Mouse (Mus musculus): ENCODE measurements around the gene Atr. TPM values are rescaled to one million over a fixed set of nuclear protein-coding genes. Genes with fewer than 3 reads are reported as not detected.
"Not testable (repeated sequence)": the region's sequence is repeated elsewhere in the genome, so short reads cannot be mapped to it uniquely, and the experiment has no call there.

Atr gene
- polyA plus RNA-seq, 1 experiment from 2014 or later: 16.8 TPM

DNA sequence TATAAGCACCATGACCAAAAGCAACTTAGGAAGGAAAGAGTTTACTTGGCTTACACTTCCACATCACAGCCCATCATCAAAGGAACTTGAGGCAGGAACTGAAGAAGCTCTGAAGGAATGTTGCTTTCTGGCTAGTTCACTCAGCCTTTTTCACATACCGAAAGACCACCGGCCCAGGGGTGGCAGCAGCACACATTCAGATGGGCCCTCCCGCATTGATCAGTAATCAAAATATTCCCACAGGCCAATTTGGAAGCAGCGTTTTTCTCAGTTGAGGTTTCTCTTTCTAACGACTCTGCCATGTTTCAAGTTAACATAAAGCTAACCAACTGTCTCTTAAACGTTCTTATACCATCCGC, 96.8 kb downstream of the Atr start:
- WGBS: under 1% methylated on average over 7 of the region's 7 CpGs
- H3K27me3 ChIP-seq (replicated peaks): no peaks in the 10 kb centered on the region
- no peaks in the 10 kb centered on the region for H3K9me3 ChIP-seq
- H3K4me2 ChIP-seq (replicated peaks): peak overlapping the region; percentile 69
- peaks cover 5% of the 10 kb centered on the region; the same call in 1 of the 2 replicates for H3K36me3 ChIP-seq
- peak overlapping the region; percentile 89 for H3K9ac ChIP-seq
- H3K4me3 ChIP-seq: peak overlapping the region; percentile 94
- H3K27ac ChIP-seq: no peak overlapping the region
- H3K4me1 ChIP-seq: peaks cover 3% of the 10 kb centered on the region; the same call in 1 of the 2 replicates
- ATAC-seq (ENCODE audit: low FRiP score, low read depth): peak; percentile 82

- H3K9me3 ChIP-seq: no peaks in the 10 kb centered on the region
- peak within 1 kb of the TSS; percentile 89 for H3K9ac ChIP-seq
- no peaks in the 10 kb centered on the region for H3K27me3 ChIP-seq (replicated peaks)
- H3K36me3 ChIP-seq: peaks cover 5% of the 10 kb centered on the region; the same call in 1 of the 2 replicates
- H3K27ac ChIP-seq: peak within 1 kb of the TSS; percentile 82
- peak within 1 kb of the TSS; percentile 94 for H3K4me3 ChIP-seq
- under 1% methylated on average over 57 of the region's 57 CpGs for WGBS
- peaks cover 3% of the 10 kb centered on the region; the same call in 1 of the 2 replicates for H3K4me1 ChIP-seq
- H3K4me2 ChIP-seq (replicated peaks): peak within 1 kb of the TSS; percentile 69
- ATAC-seq (ENCODE audit: low FRiP score, low read depth): peak; percentile 99
Observed at GRCm38 (mm10) chr9:95954585-95955461, 97.4 kb downstream of the Atr start, which contains the start of gene Xrn1. Gene Xrn1 (plus strand): TSS chr9:95954760.

- H3K27me3 ChIP-seq (replicated peaks): no peaks in the 10 kb centered on the region
- WGBS: 90% methylated on average over 2 of the region's 2 CpGs
- no peak overlapping the region for H3K27ac ChIP-seq
- H3K4me1 ChIP-seq: peaks cover 3% of the 10 kb centered on the region; the same call in 1 of the 2 replicates
- no peaks in the 10 kb centered on the region for H3K9me3 ChIP-seq
- no peak for ATAC-seq (ENCODE audit: low FRiP score, low read depth)
- no peak overlapping the region for H3K4me3 ChIP-seq
- no peak overlapping the region for H3K9ac ChIP-seq
- H3K36me3 ChIP-seq: peaks cover 5% of the 10 kb centered on the region; the same call in 1 of the 2 replicates
- H3K4me2 ChIP-seq (replicated peaks): no peak overlapping the region
Observed at GRCm38 (mm10) chr9:95957611-95958010, 100.2 kb downstream of the Atr start.

GRCm38 (mm10) chr9:95958041-95958730, 100.8 kb downstream of the Atr start:
- Histone ChIP-seq H3K4me3 (no peak overlapping the region), H3K9me3 (no peaks in the 10 kb centered on the region), H3K4me2 (replicated peaks) (no peak overlapping the region), H3K27ac (no peak overlapping the region), H3K4me1 (peaks cover 3% of the 10 kb centered on the region; the same call in 1 of the 2 replicates), H3K27me3 (replicated peaks) (no peaks in the 10 kb centered on the region), H3K36me3 (peaks cover 5% of the 10 kb centered on the region; the same call in 1 of the 2 replicates), H3K9ac (no peak overlapping the region)
- ATAC-seq (ENCODE audit: low FRiP score, low read depth): no peak
- 96% methylated on average over 7 of the region's 7 CpGs for WGBS

GRCm38 (mm10) chr9:95958731-95959105, 101.3 kb downstream of the Atr start:
- not testable (repeated sequence) for ATAC-seq (ENCODE audit: low FRiP score, low read depth)
- 99% methylated on average over 2 of the region's 2 CpGs for WGBS

GRCm38 (mm10) chr9:95959246-95959645, 101.8 kb downstream of the Atr start:
- no peak overlapping the region for H3K27ac ChIP-seq
- 70% methylated on average over 6 of the region's 6 CpGs for WGBS

More at GRCm38 (mm10) chr9:95958731-95959105, 101.3 kb downstream of the Atr start:
- H3K36me3 ChIP-seq; H3K4me2 ChIP-seq (replicated peaks); H3K4me3 ChIP-seq; H3K27me3 ChIP-seq (replicated peaks); H3K9me3 ChIP-seq; H3K27ac ChIP-seq; H3K4me1 ChIP-seq; H3K9ac ChIP-seq: not testable (repeated sequence)

DNA sequence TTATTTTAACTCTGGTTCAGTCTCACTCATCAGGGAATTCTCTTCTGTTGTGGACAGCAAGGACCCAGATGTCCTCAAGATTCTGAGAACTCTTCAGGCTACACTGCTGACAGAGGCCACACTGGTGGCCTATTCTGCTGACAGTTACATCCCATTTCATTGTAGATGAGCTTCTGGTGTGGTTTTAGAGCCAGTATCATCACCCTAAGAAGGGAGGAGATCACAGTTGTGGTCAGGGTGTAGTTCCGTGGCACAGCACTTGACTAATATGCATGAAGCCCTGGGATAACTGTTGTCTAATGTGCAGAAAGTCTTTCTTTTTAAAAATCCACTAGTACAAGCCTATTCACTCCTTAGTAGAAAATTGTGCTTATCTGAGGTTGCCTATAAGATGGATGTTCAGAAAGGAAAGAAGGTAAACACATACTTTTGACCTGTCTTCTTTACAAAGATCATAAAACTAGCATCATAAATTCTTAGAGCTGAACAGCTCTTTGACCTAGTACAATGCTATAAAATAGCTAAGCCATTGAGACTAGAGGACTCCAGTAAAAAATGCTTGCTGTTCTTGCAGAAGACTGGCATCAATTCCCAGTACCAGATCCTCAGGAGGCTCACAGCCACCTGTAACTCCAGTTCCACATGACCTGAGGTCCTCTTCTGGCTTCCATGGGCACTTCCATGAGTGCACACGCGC, 102.5 kb downstream of the Atr start:
- no peaks in the 10 kb centered on the region for H3K4me1 ChIP-seq
- H3K9ac ChIP-seq: no peak overlapping the region
- WGBS: 86% methylated on average over 3 of the region's 3 CpGs
- H3K27ac ChIP-seq: no peak overlapping the region
- H3K36me3 ChIP-seq: peaks cover 14% of the 10 kb centered on the region
- no peaks in the 10 kb centered on the region for H3K9me3 ChIP-seq
- H3K4me3 ChIP-seq: no peak overlapping the region
- no peak overlapping the region for H3K4me2 ChIP-seq (replicated peaks)
- ATAC-seq (ENCODE audit: low FRiP score, low read depth): no peak
- no peaks in the 10 kb centered on the region for H3K27me3 ChIP-seq (replicated peaks)

More at GRCm38 (mm10) chr9:95959246-95959645, 101.8 kb downstream of the Atr start:
- peaks cover 9% of the 10 kb centered on the region for H3K36me3 ChIP-seq
- ATAC-seq (ENCODE audit: low FRiP score, low read depth): no peak
- H3K4me3 ChIP-seq: no peak overlapping the region
- H3K9ac ChIP-seq: no peak overlapping the region
- no peaks in the 10 kb centered on the region for H3K4me1 ChIP-seq
- H3K27me3 ChIP-seq (replicated peaks): no peaks in the 10 kb centered on the region
- H3K4me2 ChIP-seq (replicated peaks): no peak overlapping the region
- H3K9me3 ChIP-seq: no peaks in the 10 kb centered on the region

- Histone ChIP-seq H3K36me3 (peaks cover 19% of the 10 kb centered on the region), H3K9ac (no peak overlapping the region)
- no peak for ATAC-seq (ENCODE audit: low FRiP score, low read depth)
Observed at GRCm38 (mm10) chr9:95961058-95961457, 103.7 kb downstream of the Atr start.

DNA sequence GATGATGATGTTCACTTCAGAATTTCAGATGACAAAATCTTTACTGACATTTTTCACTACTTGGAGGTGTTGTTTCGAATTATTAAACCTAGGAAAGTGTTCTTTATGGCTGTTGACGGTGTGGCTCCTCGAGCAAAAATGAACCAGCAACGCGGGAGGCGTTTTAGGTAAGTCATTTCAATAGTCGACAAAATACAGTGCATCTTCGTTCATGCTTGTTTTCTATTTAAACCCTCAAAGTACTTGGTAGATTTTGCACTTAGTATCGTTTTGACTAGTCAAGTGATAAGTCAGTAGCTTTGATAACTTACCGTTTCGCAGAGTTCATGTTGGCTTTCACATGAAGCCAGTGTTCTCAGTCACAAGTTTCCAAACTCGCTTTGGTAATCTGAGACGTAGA, 106.6 kb downstream of the Atr start:
- Histone ChIP-seq H3K4me2 (replicated peaks) (no peak overlapping the region), H3K9me3 (no peaks in the 10 kb centered on the region), H3K9ac (no peak overlapping the region), H3K4me1 (no peaks in the 10 kb centered on the region), H3K4me3 (no peak overlapping the region), H3K27ac (no peak overlapping the region), H3K27me3 (replicated peaks) (no peaks in the 10 kb centered on the region), H3K36me3 (peaks cover 24% of the 10 kb centered on the region)
- ATAC-seq (ENCODE audit: low FRiP score, low read depth): no peak
- 95% methylated on average over 13 of the region's 13 CpGs for WGBS

More at GRCm38 (mm10) chr9:95961058-95961457, 103.7 kb downstream of the Atr start:
- Histone ChIP-seq H3K4me3 (no peak overlapping the region), H3K27me3 (replicated peaks) (no peaks in the 10 kb centered on the region), H3K4me2 (replicated peaks) (no peak overlapping the region), H3K4me1 (no peaks in the 10 kb centered on the region), H3K27ac (no peak overlapping the region), H3K9me3 (no peaks in the 10 kb centered on the region)

DNA sequence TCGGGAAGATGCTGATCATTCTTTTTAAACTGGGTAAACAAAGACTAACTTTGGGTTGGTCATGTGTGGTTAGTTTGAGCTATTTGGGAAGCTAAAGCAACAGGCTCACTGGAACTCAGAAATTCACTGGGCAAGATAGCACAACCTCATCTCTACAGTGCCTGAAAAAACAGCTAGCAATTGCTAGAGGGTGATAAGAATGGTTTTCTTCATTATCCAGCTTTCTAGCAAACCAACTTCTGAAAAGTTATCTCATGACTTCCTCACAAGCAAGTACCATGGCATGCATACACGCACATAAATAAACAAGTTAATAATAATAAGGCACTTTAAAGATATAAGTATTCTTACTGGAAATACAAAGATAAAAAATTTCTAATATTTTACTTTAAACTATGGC, 120.9 kb downstream of the Atr start:
- Histone ChIP-seq H3K4me2 (replicated peaks) (no peak overlapping the region), H3K36me3 (peaks cover 45% of the 10 kb centered on the region), H3K4me3 (no peak overlapping the region), H3K27ac (no peak overlapping the region), H3K27me3 (replicated peaks) (no peaks in the 10 kb centered on the region), H3K9ac (no peak overlapping the region), H3K4me1 (no peaks in the 10 kb centered on the region), H3K9me3 (no peaks in the 10 kb centered on the region)
- 92% methylated on average over 2 of the region's 2 CpGs for WGBS
- ATAC-seq (ENCODE audit: low FRiP score, low read depth): no peak

- H3K4me3 ChIP-seq: no peak overlapping the region
Observed at GRCm38 (mm10) chr9:95979896-95980295, 122.5 kb downstream of the Atr start.

DNA sequence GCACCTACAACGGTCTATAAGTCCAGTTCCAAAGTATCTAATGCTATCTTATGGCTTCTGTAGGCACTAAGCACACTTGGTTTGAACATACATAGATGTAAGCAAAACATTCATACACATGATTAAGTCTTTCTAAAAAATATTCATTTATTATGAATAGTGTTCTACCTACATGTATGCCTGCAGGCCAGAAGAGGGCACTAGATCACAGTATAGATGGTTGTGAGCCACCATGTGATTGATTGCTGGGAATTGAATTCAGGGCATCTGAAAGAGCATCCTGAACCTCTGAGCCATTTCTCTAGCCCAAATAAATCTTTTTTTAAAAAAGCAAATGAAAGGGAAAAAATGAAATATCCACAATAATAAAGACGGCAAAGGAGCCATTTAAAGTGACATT, 134.9 kb downstream of the Atr start:
- Histone ChIP-seq H3K27ac (no peak overlapping the region), H3K9me3 (no peaks in the 10 kb centered on the region), H3K4me1 (no peaks in the 10 kb centered on the region), H3K36me3 (peaks cover 46% of the 10 kb centered on the region), H3K9ac (no peak overlapping the region), H3K27me3 (replicated peaks) (no peaks in the 10 kb centered on the region), H3K4me2 (replicated peaks) (no peak overlapping the region), H3K4me3 (no peak overlapping the region)
- no peak for ATAC-seq (ENCODE audit: low FRiP score, low read depth)
- 98% methylated on average over 2 of the region's 2 CpGs for WGBS

More at GRCm38 (mm10) chr9:95979896-95980295, 122.5 kb downstream of the Atr start:
- Histone ChIP-seq H3K9ac (no peak overlapping the region), H3K27ac (no peak overlapping the region), H3K4me1 (no peaks in the 10 kb centered on the region), H3K4me2 (replicated peaks) (no peak overlapping the region), H3K27me3 (replicated peaks) (no peaks in the 10 kb centered on the region), H3K9me3 (no peaks in the 10 kb centered on the region), H3K36me3 (peaks cover 45% of the 10 kb centered on the region)
- no peak for ATAC-seq (ENCODE audit: low FRiP score, low read depth)
- 75% methylated on average over 6 of the region's 6 CpGs for WGBS

Data from neural tube, embryonic 12.5 days (tissue).